Mouse (Mus musculus) B cell, adult 67 days (primary cell): ENCODE measurements around the gene Akt1. TPM values are rescaled to one million over a fixed set of nuclear protein-coding genes. Genes with fewer than 3 reads are reported as not detected.

Experiments
- total RNA-seq, 2 experiments: library from RNA; stranded (reverse); gene quantifications; 4 replicates each; pipeline ENCODE4 v1.2.4; 2023

The Akt1 gene
- total RNA-seq = 100 to 1,000 TPM; 105 to 106 TPM

GRCm38 (mm10) chr12:112674132-112675011 lies at the start of gene Akt1:
Gene Akt1, minus strand, starts transcription at chr12:112674884.

GRCm38 (mm10) chr12:112720216-112720615 lies 45.5 kb upstream of the Akt1 start, which contains the start of gene Cep170b:
Gene Cep170b, plus strand, starts transcription at chr12:112720455.

GRCm38 (mm10) chr12:112678555-112679026 lies 3.9 kb upstream of the Akt1 start, which contains the start of gene Zbtb42:
Gene Zbtb42, plus strand, starts transcription at chr12:112678828.

GRCm38 (mm10) chr12:112644180-112644854 lies 30.4 kb downstream of the Akt1 start, which contains the start of gene Siva1:
Gene Siva1, plus strand, starts transcription at chr12:112644679.

DNA sequence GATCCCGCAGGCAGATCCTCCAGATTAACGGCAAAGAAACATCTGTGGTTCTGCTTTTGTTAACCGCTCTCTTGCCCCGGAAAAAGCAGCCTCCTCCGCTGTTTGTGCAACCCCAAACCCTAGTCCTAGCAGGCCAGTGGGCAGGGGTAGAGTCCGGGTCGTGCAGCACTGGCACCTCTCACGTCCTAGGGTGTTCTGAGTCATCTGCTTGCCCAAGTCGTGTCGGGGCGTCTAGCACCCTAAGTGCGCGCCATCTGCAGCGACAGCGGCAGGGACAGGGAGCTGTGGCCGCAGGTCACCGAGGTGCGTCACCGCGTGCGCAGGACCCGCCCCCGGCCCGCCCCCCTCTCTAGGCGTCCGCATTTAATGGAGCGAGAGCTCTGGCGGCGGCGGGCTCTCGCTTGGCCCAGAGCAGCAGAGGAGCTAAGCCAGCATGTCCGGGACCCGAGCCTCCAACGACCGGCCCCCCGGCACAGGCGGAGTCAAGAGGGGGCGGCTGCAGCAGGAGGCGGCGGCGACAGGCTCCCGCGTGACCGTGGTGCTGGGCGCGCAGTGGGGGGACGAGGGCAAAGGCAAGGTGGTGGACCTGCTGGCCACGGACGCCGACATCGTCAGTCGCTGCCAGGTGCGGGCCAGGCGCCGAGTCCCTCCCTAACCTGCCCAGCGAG lies 54.9 kb downstream of the Akt1 start, which contains the start of gene Adssl1:
Gene Adssl1, plus strand, starts transcription at position 360 of the 668 bp plus-strand sequence.

Other genes starting within 250 kb of the Akt1 start
- not detected for gene A530016L24Rik, start 185.4 kb downstream of the Akt1 start, total RNA-seq
- gene Tmem179, start 158.1 kb downstream of the Akt1 start, total RNA-seq = not detected
- gene Inf2, start 86.1 kb downstream of the Akt1 start, total RNA-seq = 10 to 100 TPM; 26.3 to 26.8 TPM
- gene Adssl1, start 54.8 kb downstream of the Akt1 start, total RNA-seq = 1 to 10 TPM; 4.5 to 8.2 TPM
- gene Siva1, start 30.2 kb downstream of the Akt1 start, total RNA-seq = 10 to 100 TPM; 21.2 to 37.6 TPM
- 1 to 10 TPM; 2.3 to 3.3 TPM for gene Zbtb42, start 3.9 kb upstream of the Akt1 start, total RNA-seq
- gene Cep170b, start 45.6 kb upstream of the Akt1 start, total RNA-seq = 10 to 100 TPM in 1 of 2 experiments, 1 to 10 TPM in 1; 6.8 to 13.9 TPM
- gene Pld4, start 85.8 kb upstream of the Akt1 start, total RNA-seq = 100 to 1,000 TPM; 377 to 378 TPM
- gene Ahnak2, start 127.8 kb upstream of the Akt1 start, total RNA-seq = under 1 TPM; 0.12 to 0.26 TPM
- 1 to 10 TPM; 1.3 to 1.6 TPM for gene Clba1, start 134.1 kb upstream of the Akt1 start, total RNA-seq
- 10 to 100 TPM; 29.2 to 31.9 TPM for gene Cdca4, start 154.5 kb upstream of the Akt1 start, total RNA-seq
- gene Gpr132, start 193.3 kb upstream of the Akt1 start, total RNA-seq = 10 to 100 TPM; 47.5 to 55.4 TPM